Mouse (Mus musculus) regulatory T cell (primary cell): ENCODE results near the gene Gm10762.

Source experiments
- in situ Hi-C: fragments of 300-600 bp; cut with MboI, MseI; formaldehyde crosslinking; loops from one replicate; pipeline ENCODE4 v1.15.1; 2025; ENCODE audit warnings: high pct_unique_total_duplicates

Gene Gm10762

GRCm38 (mm10) chr2:128967661-128968441 is at the start of gene Gm10762:
Gm10762 (minus strand) TSS chr2:128967725.
- in situ Hi-C loops, result loop anchor here (10.0 kb wide), 1 partner anchor 1317 kb away; the partner anchor contains the start of gene Idh3b

DNA sequence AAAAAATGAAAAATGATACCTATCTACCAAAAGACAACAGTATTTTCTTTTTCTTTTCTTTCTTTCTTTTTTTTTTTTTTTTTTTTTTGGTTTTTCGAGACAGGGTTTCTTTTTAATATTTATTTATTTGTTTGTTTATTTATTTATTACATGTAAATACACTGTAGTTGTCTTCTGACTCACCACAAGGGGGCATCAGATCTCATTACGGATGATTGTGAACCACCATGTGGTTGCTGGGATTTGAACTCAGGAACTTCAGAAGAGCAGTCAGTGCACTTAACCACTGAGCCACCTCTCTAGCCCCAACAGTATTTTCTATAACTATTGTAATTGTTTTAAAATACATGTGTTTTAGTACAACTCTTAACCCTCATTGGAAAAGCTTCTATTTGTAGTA is 41.3 kb upstream of the Gm10762 start:
- in situ Hi-C loops, result loop anchor here (10.0 kb wide), 1 partner anchor 936 kb away; no protein-coding TSS in a partner anchor

GRCm38 (mm10) chr2:129006194-129006749 is 38.7 kb upstream of the Gm10762 start:
- in situ Hi-C loops, result loop anchor here (10.0 kb wide), 1 partner anchor 939 kb away; no protein-coding TSS in a partner anchor

GRCm38 (mm10) chr2:129004872-129005271 is 37.3 kb upstream of the Gm10762 start:
- in situ Hi-C loops, result loop anchor here (10.0 kb wide), 1 partner anchor 940 kb away; no protein-coding TSS in a partner anchor

GRCm38 (mm10) chr2:128984746-128985145 is 17.2 kb upstream of the Gm10762 start:
- in situ Hi-C loops, result loop anchor here (10.0 kb wide), 1 partner anchor 1790 kb away; no protein-coding TSS in a partner anchor

DNA sequence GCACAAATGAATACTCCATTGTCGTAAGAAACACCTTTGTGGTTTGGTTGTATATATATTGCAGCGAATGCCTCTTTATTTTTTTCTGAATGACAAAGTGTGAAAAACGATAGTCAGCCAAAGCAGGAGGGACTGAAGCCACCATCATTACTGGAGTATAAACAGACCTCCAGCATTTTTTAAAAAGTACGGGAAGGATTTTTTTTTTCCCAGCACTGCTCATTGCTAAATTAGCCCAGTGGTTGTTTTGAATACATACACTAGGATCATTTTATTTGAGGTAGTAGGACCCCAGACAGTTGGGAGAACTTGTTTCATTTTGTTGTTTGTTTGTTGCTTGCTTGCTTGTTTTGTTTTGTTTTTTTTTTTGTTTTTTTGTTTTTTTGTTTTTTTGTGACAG is 8.0 kb upstream of the Gm10762 start:
- in situ Hi-C loops, result no loop called here

GRCm38 (mm10) chr2:128972301-128972700 is 4.8 kb upstream of the Gm10762 start:
- in situ Hi-C loops, result no loop called here

DNA sequence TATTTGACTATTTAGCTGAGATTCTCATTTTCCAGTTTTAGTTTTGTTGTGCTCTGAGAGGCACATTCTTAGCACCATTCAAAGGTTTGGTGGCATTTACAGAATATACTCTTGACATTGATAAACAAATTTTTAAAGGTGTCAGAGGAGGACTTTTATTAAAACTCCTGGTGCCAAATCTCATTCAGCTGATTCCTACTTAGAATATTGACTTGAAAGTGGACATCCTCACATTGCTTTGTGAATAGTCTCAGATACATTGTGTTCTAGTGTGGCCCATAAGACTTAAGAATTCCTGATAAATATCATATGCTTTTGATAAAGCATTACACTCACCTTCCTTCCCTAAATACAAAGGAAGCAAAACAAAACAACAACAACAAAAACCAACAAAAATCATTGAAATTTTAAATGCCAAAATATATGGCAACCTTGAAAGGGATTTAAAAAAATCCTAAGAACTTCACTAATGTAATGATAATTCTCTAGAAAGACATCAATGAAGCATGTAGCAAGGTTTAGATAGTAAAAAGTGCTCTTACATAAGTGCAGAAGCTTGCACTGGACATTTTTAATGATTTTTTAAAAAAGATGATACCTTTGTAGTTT is 1.1 kb upstream of the Gm10762 start:
- in situ Hi-C loops, result loop anchor here (10.0 kb wide), 1 partner anchor 1316 kb away; the partner anchor contains the start of gene Idh3b

DNA sequence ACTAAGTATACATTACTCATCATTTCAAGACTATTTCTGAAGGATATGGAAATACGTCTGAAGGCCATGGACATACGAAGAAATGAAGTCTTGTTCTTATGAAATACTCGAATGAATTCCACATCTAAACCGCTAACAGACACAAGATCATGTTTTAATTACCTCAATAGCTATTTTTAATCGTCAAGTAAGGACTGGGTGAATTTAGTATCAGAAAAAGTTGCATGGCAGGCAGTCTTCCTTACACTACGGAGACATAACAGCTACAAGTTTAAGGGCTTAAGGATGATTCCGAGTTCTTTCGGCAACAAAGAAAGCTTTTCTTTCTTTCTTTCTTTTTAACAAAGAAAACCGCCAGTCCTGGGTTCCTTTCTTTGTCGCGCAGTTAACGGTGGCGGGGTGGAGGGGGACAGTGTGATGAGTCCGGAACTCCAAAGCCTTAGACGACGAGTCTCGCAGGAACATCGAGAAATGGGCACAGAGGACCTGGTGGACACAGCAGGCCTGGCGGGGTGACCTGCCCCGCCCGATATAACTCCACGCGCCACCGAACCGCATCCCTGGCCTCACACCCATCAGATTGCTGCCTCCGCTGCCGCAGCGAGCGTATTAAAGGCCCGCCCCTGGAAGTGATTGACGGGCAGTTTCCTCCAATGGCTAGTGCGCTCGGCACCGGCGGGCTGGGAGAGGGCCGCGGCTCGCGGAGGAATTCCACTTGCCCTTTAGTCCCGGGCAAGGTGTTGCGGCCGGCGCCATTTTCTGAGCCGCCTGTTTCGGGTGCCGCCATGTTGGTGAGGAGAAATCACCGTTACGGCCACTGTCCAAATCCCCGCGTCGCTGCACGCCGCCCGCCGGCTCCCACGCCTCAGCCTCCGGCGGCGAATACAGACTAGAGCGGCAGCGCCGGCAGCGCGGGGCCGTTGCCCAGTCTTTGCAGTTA is 614 bp downstream of the Gm10762 start, which contains the start of gene Zc3h6:
Gene Zc3h6, plus strand, starts transcription at position 762 of the 940 bp plus-strand sequence.
- in situ Hi-C loops, result loop anchor here (10.0 kb wide), 1 partner anchor 1318 kb away; the partner anchor contains the start of gene Idh3b

DNA sequence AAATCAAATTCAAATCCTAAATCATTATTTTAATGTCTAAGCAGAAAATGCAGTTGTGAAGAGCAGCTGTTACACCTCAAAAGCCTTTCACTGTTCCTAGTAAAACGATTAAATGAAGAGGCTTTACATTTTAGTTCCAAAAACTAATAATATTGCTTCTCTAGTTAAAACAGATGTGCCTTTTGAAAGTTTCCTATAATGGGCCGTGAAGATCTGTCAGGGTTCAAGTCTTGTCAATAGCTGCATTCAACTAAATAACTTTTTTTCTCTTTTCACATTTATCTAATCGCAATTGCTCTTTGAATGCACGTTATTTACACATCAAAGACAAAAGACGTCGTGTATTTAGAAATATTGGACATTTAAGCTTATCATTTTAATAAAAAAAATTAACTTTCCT is 1.3 kb downstream of the Gm10762 start:
- in situ Hi-C loops, result loop anchor here (10.0 kb wide), 1 partner anchor 1319 kb away; the partner anchor contains the start of gene Idh3b

- in situ Hi-C loops, result loop anchor here (10.0 kb wide), 1 partner anchor 1319 kb away; the partner anchor contains the start of gene Idh3b
Measured at GRCm38 (mm10) chr2:128965505-128966105, 1.9 kb downstream of the Gm10762 start.

DNA sequence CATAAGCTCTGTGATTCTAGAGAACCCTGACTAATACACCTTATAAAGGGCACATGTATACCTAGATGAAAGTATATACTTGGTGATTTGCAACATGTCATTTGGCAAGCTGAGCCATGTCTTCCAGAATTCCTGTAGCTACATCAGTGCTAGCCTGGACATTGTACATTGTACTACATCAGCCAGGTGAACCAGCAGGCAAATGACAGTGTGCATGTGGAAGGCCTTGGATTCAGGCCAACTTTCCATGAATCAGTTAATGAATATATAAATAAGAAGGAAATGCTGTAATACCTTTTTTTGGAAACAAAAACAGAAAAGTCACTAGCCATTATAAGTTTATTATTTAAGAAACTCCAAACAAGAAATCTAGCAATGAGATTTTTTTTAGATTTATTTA is 13.3 kb downstream of the Gm10762 start:
- in situ Hi-C loops, result no loop called here

- in situ Hi-C loops, result loop anchor here (5.0 kb wide), 1 partner anchor 109 kb away; no protein-coding TSS in a partner anchor
Measured at GRCm38 (mm10) chr2:128947962-128948588, 19.4 kb downstream of the Gm10762 start.

GRCm38 (mm10) chr2:128943538-128944528 is 23.7 kb downstream of the Gm10762 start, which contains the start of gene Zc3h8:
Zc3h8 (minus strand) TSS chr2:128944077.
- in situ Hi-C loops, result no loop called here

DNA sequence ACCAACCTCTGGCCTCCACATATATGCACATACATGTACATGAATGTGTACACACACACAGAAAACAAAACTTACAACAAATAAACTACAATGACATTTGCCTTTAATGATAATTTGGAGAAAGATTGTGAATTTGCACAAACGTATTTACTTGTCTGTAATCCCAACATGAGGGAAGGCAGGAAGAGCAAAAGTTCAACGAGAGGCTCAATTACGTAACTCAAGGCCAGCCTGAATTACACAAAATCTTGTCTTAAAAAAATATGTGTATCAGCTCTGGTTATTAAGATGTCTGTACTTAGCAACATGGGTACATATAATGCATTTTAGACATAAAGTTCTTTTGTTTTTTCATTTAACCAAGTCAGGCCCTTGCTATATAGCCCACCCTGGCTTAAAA is 31.3 kb downstream of the Gm10762 start:
- in situ Hi-C loops, result no loop called here

GRCm38 (mm10) chr2:128930704-128931103 is 36.8 kb downstream of the Gm10762 start:
- in situ Hi-C loops, result no loop called here

GRCm38 (mm10) chr2:128928446-128928845 is 39.1 kb downstream of the Gm10762 start:
- in situ Hi-C loops, result no loop called here

- in situ Hi-C loops, result loop anchor here (25.0 kb wide), 1 partner anchor 662 kb away; no protein-coding TSS in a partner anchor
Measured at GRCm38 (mm10) chr2:128924799-128925198, 42.7 kb downstream of the Gm10762 start.
